Mouse (Mus musculus) stomach, postnatal 0 days (tissue): ENCODE data around the gene Olfr584.

Source experiments
- CTCF ChIP-seq: IDR thresholded peaks from 2 replicates; pipeline ENCODE4 v1.5.1; 2016; ENCODE audit warnings: antibody characterized with exemption, low read depth, mild to moderate bottlenecking, moderate library complexity
- EP300 ChIP-seq: optimal IDR thresholded peaks from 2 replicates; pipeline ENCODE3; 2016; ENCODE audit warnings: antibody characterized with exemption

DNA sequence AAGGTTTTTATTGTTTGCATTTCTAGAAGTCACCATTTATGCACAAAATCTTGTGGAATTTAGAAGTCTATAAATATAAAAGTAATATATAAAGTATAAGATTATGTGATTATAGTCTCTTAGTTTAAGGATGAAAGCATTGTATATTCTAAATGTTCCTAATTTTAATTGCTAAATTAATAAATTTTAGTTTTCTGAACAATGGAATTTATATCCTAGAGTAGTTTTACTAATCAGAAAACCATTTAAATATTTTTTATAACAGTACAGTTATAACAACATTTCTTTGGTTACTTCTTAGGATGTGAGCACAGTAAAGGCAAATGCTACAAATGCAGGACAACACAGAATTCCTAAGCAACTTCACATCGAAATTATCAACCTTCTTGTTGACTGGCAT is 15.7 kb downstream of the Olfr584 start, which contains the start of gene Olfr585:
- TF ChIP-seq CTCF (no peak), EP300 (no peak)
